Mouse (Mus musculus) spleen, adult 2 months (tissue): ENCODE measurements at regions not wholly inside any gene's neighbourhood (a gene's known extent, or its start where the extent isn't known, plus 50 kb on each side); places are given as distances from the start of the nearest gene placed in this dataset.

Source experiments
- CTCF ChIP-seq: fragments of 200-500 bp; IDR thresholded peaks from 2 replicates; pipeline ENCODE4 v1.5.1; 2011; ENCODE audit warnings: mild to moderate bottlenecking, inconsistent platforms; ENCODE audit not compliant: insufficient read depth, insufficient read length, insufficient replicate concordance; ENCODE audit errors: extremely low read depth
- POLR2A ChIP-seq: fragments of 200-500 bp; IDR thresholded peaks from 2 replicates; pipeline ENCODE4 v1.6.1; 2011; ENCODE audit warnings: low read depth, low read length, inconsistent platforms

- no peak for TF ChIP-seq POLR2A
- TF ChIP-seq CTCF, result no peak
These were observed 169.6 kb upstream of the Trib2 start for GRCm38 (mm10) chr12:15986351-15986750.
